Mouse (Mus musculus) MEL (cell line): ENCODE data around the gene Prrc2b. TPM values are rescaled to one million over a fixed set of nuclear protein-coding genes. Genes with fewer than 3 reads are reported as not detected.

Experiments used
- DNase-seq: peaks from one replicate; pipeline ENCODE4 v3.0.0; 2011; ENCODE audit warnings: low read depth, low spot score
- H3K27ac ChIP-seq: 2 replicates; pipeline ENCODE4 v1.5.1; 2012; ENCODE audit warnings: low read depth, mild to moderate bottlenecking, control low read depth, low read length, moderate library complexity; ENCODE audit not compliant: control insufficient read depth
- H3K27me3 ChIP-seq, 2 experiments: fragments of 150-350 bp in 1 of 2; sonication (generic) in 1 of 2; 2 replicates each; pipeline ENCODE4 v1.6.1; 2012; ENCODE audit warnings: low read length in 2 of 2, mild to moderate bottlenecking in 2 of 2, improper control_type of control experiment in 1 of 2, moderate library complexity in 1 of 2; ENCODE audit not compliant: insufficient read depth in 2 of 2, control insufficient read depth in 1 of 2
- H3K36me3 ChIP-seq, 2 experiments: 2 replicates each; pipeline ENCODE4 v1.6.1; 2012 to 2014; ENCODE audit warnings: low read length in 2 of 2, improper control_type of control experiment in 1 of 2, inconsistent platforms in 1 of 2, mild to moderate bottlenecking in 1 of 2; ENCODE audit not compliant: insufficient read depth in 2 of 2, control insufficient read depth in 1 of 2
- H3K4me1 ChIP-seq, 2 experiments: fragments of 150-350 bp in 1 of 2; sonication (generic) in 1 of 2; 2 replicates each; pipeline ENCODE4 v1.6.1; 2012; ENCODE audit warnings: low read length in 2 of 2, improper control_type of control experiment in 1 of 2, mild to moderate bottlenecking in 1 of 2; ENCODE audit not compliant: insufficient read depth in 2 of 2, control insufficient read depth in 1 of 2
- H3K4me3 ChIP-seq, 2 experiments: fragments of 150-350 bp in 1 of 2; sonication (generic) in 1 of 2; 2 replicates each; pipeline ENCODE4 v1.5.1; 2012; ENCODE audit warnings: low read depth in 2 of 2, low read length in 2 of 2, mild to moderate bottlenecking in 2 of 2, moderate library complexity in 2 of 2, control low read depth in 1 of 2, improper control_type of control experiment in 1 of 2; ENCODE audit not compliant: control insufficient read depth in 1 of 2, insufficient read depth in 1 of 2
- H3K79me2 ChIP-seq: 2 replicates; pipeline ENCODE4 v1.6.1; 2012; ENCODE audit warnings: mild to moderate bottlenecking, low read length, moderate library complexity; ENCODE audit not compliant: control insufficient read depth, poor library complexity, insufficient read depth
- H3K9ac ChIP-seq: 2 replicates; pipeline ENCODE4 v1.6.1; 2012; ENCODE audit warnings: low read depth, mild to moderate bottlenecking, control low read depth, low read length, moderate library complexity; ENCODE audit not compliant: control insufficient read depth, poor library complexity, severe bottlenecking
- H3K9me3 ChIP-seq: fragments of 150-350 bp; sonication (generic); replicated peaks from 2 replicates; pipeline ENCODE4 v1.6.1; 2012; ENCODE audit warnings: mild to moderate bottlenecking, low read length, improper control_type of control experiment, moderate library complexity; ENCODE audit not compliant: insufficient read depth
- BHLHE40 ChIP-seq: IDR thresholded peaks from 2 replicates; pipeline ENCODE4 v1.6.1; 2012; ENCODE audit warnings: low read depth, mild to moderate bottlenecking, inconsistent platforms, low read length, improper control_type of control experiment, borderline replicate concordance
- CHD1 ChIP-seq: IDR thresholded peaks from 2 replicates; pipeline ENCODE4 v1.6.1; 2012; ENCODE audit warnings: low read depth, mild to moderate bottlenecking, inconsistent platforms, low read length, improper control_type of control experiment
- CHD2 ChIP-seq: IDR thresholded peaks from 2 replicates; pipeline ENCODE4 v1.6.1; 2011; ENCODE audit warnings: low read length, improper control_type of control experiment
- E2F4 ChIP-seq: IDR thresholded peaks from 2 replicates; pipeline ENCODE4 v1.6.1; 2011; ENCODE audit warnings: low read depth, low read length, improper control_type of control experiment, borderline replicate concordance
- ELF1 ChIP-seq: IDR thresholded peaks from 2 replicates; pipeline ENCODE4 v1.6.1; 2014; ENCODE audit warnings: low read depth, mild to moderate bottlenecking, inconsistent platforms, low read length, improper control_type of control experiment, moderate library complexity
- EP300 ChIP-seq, 2 experiments: IDR thresholded peaks; 2 replicates each; pipeline ENCODE4 v1.6.1; 2011; ENCODE audit warnings: improper control_type of control experiment in 2 of 2, low read length in 2 of 2, low read depth in 1 of 2, mild to moderate bottlenecking in 1 of 2
- GABPA ChIP-seq: IDR thresholded peaks from 2 replicates; pipeline ENCODE4 v1.6.1; 2012; ENCODE audit warnings: low read depth, mild to moderate bottlenecking, inconsistent platforms, low read length, improper control_type of control experiment, moderate library complexity
- KAT2A ChIP-seq: conservative IDR thresholded peaks from 2 replicates; pipeline ENCODE4 v1.6.1; 2012; ENCODE audit warnings: low read depth, low read length, improper control_type of control experiment, inconsistent platforms
- MAFK ChIP-seq: IDR thresholded peaks from 2 replicates; pipeline ENCODE4 v1.6.1; 2011; ENCODE audit warnings: low read depth, mild to moderate bottlenecking, low read length, improper control_type of control experiment, borderline replicate concordance
- MEF2A ChIP-seq: IDR thresholded peaks from 2 replicates; pipeline ENCODE4 v1.6.1; 2014; ENCODE audit warnings: low read depth, mild to moderate bottlenecking, inconsistent platforms, low read length, improper control_type of control experiment; ENCODE audit not compliant: poor library complexity, insufficient replicate concordance, severe bottlenecking; ENCODE audit errors: extremely low read depth
- SIN3A ChIP-seq: IDR thresholded peaks from 2 replicates; pipeline ENCODE4 v1.6.1; 2012; ENCODE audit warnings: low read length, improper control_type of control experiment, inconsistent platforms
- ZC3H11A ChIP-seq: IDR thresholded peaks from 2 replicates; pipeline ENCODE4 v1.6.1; 2012; ENCODE audit warnings: low read depth, mild to moderate bottlenecking, inconsistent platforms, low read length, improper control_type of control experiment
- ZKSCAN1 ChIP-seq: IDR thresholded peaks from 2 replicates; pipeline ENCODE4 v1.6.1; 2012; ENCODE audit warnings: low read depth, mild to moderate bottlenecking, inconsistent platforms, low read length, improper control_type of control experiment, moderate library complexity
- ZNF384 ChIP-seq: IDR thresholded peaks from 2 replicates; pipeline ENCODE4 v1.6.1; 2012; ENCODE audit warnings: low read depth, mild to moderate bottlenecking, inconsistent platforms, low read length, improper control_type of control experiment
- polyA plus RNA-seq, 2 experiments: library from polyadenylated mRNA; stranded (reverse) in 1 of 2; unstranded in 1 of 2; fragments of >175 nt in 1 of 2; fragments of >200 nt in 1 of 2; gene quantifications; 2 replicates each; pipeline versions ENCODE4 v1.2.1 to v1.2.4; 2012; ENCODE audit warnings: low replicate concordance in 2 of 2, low read depth in 1 of 2; ENCODE audit not compliant: insufficient read length in 2 of 2, insufficient read depth in 1 of 2, missing spikeins in 1 of 2
- total RNA-seq: library from RNA; depleted of rRNA; stranded (reverse); fragments of 300-350 nt; gene quantifications from 2 replicates; pipeline ENCODE4 v1.2.3, GENCODE M21; 2012

The Prrc2b gene
- total and polyA plus RNA-seq, 3 experiments: 14.8 to 42.9 (median 42.2) TPM

DNA sequence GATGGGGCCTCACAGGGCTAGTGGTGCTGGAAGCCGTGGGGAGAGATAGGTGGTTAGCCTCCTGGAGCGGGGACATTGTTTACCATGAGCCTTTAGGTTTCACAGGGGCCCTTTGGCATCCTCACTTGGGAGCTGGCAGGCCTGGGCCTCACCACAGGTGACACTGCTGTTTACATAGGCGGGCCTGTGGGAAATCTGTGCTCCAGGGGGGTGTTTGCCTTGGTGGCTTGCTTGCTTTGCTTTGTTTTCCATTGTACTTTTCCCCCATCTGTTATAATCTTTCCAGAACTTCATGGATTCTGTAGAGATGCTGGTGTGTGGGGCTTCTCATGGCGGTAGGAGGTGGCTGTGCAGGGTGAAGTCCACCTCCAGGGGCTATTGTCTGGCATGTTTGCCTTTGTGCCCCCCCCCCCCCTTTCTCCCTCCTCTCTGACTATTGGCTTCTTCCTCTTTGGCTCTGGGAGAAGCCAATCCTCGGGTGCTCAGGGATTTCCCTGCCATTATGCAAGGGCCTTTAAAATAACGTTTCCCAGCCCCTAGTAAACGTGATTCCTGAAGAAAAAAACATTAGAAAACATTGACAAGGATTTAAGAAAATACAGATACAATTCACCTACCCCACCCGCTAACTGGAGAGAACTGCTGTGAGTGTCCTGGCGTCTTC is 3.6 kb downstream of the Prrc2b start:
- TF ChIP-seq GABPA (no peak), ELF1 (no peak), SIN3A (no peak), ZNF384 (no peak), CHD2 (no peak), KAT2A (no peak), E2F4 (no peak), MAFK (no peak), ZKSCAN1 (no peak), BHLHE40 (no peak)
- TF ChIP-seq, all 39 proteins: peak for 0
- no peak for DNase-seq
- peaks cover 77% of the 10 kb centered on the region for H3K79me2 ChIP-seq
- H3K36me3 ChIP-seq: peaks cover 0 to 27% of the 10 kb centered on the region in 2 experiments; a peak in 2 of 4 replicates
- H3K4me3 ChIP-seq: 0 out of 4 replicates have a peak overlapping the region, but pooled peaks of 1 of the 2 experiments have one; percentile 7
- no peaks in the 10 kb centered on the region for H3K27me3 ChIP-seq
- 0 out of 2 replicates have a peak overlapping the region, but pooled peaks have one; percentile 28 for H3K9ac ChIP-seq
- H3K9me3 ChIP-seq: no peaks in the 10 kb centered on the region
- H3K4me1 ChIP-seq: peaks cover 12 to 33% of the 10 kb centered on the region in 2 experiments
- no peak overlapping the region for H3K27ac ChIP-seq

DNA sequence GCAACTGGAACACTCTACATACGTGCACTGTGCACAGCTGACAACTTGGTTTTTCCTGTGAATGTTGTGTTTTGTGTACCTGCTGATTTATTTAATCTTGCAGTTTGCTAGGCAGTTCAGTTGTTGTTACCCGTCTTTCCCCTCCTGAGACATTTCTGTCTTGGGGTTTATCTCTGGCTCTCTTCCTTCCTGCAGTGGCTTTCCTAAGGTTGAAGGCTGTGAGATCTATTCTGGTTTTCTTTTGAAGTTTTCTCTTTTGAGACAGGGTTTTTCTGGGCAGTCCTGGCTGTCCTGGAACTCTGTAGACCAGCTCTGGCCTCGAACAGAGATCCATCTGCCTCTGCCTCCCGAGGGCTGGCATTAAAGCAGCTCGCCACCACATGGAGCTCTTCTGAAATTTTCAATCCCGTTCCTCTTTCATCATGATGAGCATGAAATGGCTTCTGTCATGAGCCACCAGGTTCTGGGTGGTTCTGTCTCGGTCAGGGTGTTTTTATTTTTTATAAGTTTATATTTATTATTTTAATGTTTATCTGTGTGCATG is 4.2 kb downstream of the Prrc2b start:
- H3K9me3 ChIP-seq: no peaks in the 10 kb centered on the region
- TF ChIP-seq EP300 (IDR thresholded peaks at IDR 0.05; ENCODE audit: low read depth in 1 of 2, low read length in 2 of 2): 0 out of 4 replicates have a peak, but pooled peaks of 1 of the 2 experiments have one; percentile 12
- TF ChIP-seq CHD1: no peak
- no peak for TF ChIP-seq ZC3H11A
- no peak for TF ChIP-seq MEF2A
- TF ChIP-seq MAFK: no peak
- TF ChIP-seq, all 39 proteins: peak for 1
- Histone ChIP-seq H3K27ac (no peak overlapping the region), H3K36me3 (peaks cover 0 to 27% of the 10 kb centered on the region in 2 experiments; a peak in 2 of 4 replicates), H3K79me2 (peaks cover 83% of the 10 kb centered on the region), H3K4me3 (0 out of 4 replicates have a peak overlapping the region, but pooled peaks of 1 of the 2 experiments have one; percentile 7), H3K27me3 (no peaks in the 10 kb centered on the region), H3K9ac (0 out of 2 replicates have a peak overlapping the region, but pooled peaks have one; percentile 28), H3K4me1 (peaks cover 12 to 33% of the 10 kb centered on the region in 2 experiments)
- DNase-seq: no peak
